Mouse (Mus musculus) embryonic fibroblast, embryonic 13.5 days (primary cell): ENCODE measurements at regions not wholly inside any gene's neighbourhood (a gene's known extent, or its start where the extent isn't known, plus 50 kb on each side); places are given as distances from the start of the nearest gene placed in this dataset.

Experiments
- CTCF ChIP-seq: IDR thresholded peaks from 2 replicates; pipeline ENCODE4 v1.5.1; 2011; ENCODE audit warnings: mild to moderate bottlenecking, control low read depth, low read length, moderate library complexity, borderline replicate concordance; ENCODE audit not compliant: insufficient read depth
- POLR2A ChIP-seq: IDR thresholded peaks from 2 replicates; pipeline ENCODE4 v1.6.1; 2011; ENCODE audit warnings: low read depth, mild to moderate bottlenecking, control low read depth, low read length, moderate library complexity

DNA sequence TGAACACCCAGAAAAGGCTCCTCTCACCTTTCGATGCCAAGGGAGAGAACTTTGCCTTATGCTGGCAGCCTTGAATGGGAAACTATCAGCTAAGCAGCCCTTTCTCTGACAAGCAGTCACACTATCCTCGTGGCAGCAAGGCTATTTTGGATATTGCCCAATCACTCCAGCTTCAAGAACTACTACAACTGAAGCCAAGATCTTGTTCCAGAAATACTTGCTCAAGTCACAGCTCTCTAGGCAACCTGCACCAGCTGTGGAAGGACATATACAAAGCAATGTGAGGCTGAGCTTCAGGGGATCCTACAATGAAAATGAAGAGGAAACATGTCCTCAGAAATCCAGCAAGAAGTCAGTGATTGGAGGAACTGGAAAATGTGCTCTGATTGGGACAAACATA lies 750.4 kb upstream of the Fbxo33 start:
- TF ChIP-seq CTCF (no peak), POLR2A (no peak)
